Mouse (Mus musculus): ENCODE data around the gene Mvb12a.
A peak's percentile ranks its signal among the peaks of the same experiment; 100 is the strongest.
"Not testable (repeated sequence)": the region's sequence is repeated elsewhere in the genome, so short reads cannot be mapped to it uniquely, and the experiment has no call there.

The Mvb12a gene

GRCm38 (mm10) chr8:71542632-71543343, at the start of gene Mvb12a:
Mvb12a (plus strand) TSS chr8:71542922.
- DNase-seq (ENCODE audit: low spot score): peak; percentile 98

- peak; percentile 74 for DNase-seq (ENCODE audit: low spot score)
Measured at GRCm38 (mm10) chr8:71495039-71495438, 47.7 kb upstream of the Mvb12a start.

- no peak for DNase-seq (ENCODE audit: low spot score)
Measured at GRCm38 (mm10) chr8:71495811-71496210, 46.9 kb upstream of the Mvb12a start.

DNA sequence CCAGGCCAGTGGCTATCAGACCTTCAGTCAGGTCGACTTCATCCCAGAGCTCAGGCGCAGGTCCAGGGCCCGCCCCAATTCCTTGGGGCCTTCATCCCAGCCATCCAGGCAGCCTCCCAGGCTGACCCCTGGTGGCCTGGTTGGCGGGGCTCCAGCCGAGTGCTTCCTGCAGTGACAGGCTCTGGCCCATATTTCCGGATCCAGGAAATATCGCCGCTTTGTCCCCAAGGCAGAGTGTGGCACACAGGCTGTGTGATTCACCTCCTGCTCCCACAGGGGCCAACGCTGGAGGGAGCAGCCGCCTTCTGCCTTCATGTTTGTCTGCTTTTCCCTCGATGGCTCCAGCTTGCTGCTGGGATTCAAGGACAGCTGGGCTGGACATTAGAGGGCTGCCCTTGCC, 46.2 kb upstream of the Mvb12a start:
- peak; percentile 84 for DNase-seq (ENCODE audit: low spot score)

GRCm38 (mm10) chr8:71497077-71497645, 45.6 kb upstream of the Mvb12a start:
- DNase-seq (ENCODE audit: low spot score): no peak

- DNase-seq (ENCODE audit: low spot score): no peak
Measured at GRCm38 (mm10) chr8:71497881-71498501, 44.7 kb upstream of the Mvb12a start.

DNA sequence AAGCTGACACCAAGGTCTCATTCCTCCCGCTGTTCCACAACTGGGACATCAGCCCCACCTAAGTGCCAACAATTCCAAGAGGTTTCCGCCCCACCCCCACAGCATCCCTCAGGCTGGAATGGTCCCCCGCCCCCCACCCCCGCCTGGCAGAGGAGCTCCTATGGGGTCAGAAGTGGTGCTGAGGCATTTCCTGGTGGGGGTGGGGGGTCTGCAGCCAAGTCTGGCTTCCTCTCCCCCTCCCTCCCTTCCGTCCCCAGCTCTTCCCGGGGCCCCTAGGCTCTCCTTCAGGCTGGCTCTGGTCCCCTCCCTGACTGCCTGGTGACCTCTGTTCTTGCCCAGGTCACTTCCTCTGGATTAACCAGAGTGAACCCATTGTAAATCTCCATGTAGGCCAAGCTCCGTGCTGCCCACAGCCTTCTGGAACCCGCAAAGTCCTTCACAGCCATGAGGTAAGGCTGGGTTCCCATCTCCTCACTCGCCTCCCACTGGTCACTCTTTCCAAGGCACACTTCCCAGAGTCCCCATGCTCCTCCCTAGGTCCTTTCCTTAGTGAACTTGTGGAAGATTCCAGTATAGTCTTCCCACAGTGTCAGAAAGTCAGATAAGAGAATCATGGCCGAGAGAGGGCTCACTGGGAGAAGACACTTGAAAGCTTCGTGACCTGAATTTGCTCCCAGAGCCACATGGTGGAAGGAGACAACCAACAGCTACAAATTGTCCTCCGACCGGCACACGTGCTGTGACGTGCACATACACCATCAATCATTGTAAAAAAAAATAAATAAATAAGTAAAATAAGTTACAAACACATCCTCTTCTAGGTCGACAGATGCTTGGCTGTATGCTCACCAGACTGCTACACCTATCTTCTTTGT, 43.7 kb upstream of the Mvb12a start:
- DNase-seq (ENCODE audit: low spot score): no peak

- DNase-seq (ENCODE audit: low spot score): no peak
Measured at GRCm38 (mm10) chr8:71504349-71504748, 38.4 kb upstream of the Mvb12a start.

- DNase-seq (ENCODE audit: low spot score): no peak
Measured at GRCm38 (mm10) chr8:71505326-71505725, 37.4 kb upstream of the Mvb12a start.

GRCm38 (mm10) chr8:71505979-71506378, 36.7 kb upstream of the Mvb12a start:
- peak; percentile 65 for DNase-seq (ENCODE audit: low spot score)

DNA sequence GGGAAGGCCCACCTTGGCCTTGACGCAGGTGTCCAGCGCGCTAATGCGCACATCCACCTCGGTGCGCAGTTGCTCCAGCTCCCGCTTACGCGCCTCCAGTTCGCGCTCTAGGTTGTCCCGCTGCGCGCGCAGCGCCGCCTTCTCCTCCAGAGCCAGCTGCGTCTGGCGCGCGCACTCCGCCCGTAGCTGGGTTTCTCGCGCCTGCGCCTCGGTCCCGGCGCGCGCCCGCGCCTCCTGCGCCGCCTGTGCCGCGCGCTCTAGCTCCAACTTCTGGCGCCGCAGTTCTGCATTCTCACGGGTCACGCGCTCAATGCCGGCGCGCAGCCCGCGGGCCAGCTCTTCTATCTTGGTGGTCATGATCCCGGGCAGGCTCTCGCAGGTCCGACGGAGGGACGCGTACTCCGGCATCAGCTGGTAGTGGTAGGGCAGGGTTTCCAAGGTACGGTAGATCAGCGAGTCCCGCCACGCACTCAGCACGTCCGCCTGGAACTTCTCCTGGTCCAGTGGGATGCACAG, 35.1 kb upstream of the Mvb12a start:
- DNase-seq (ENCODE audit: low spot score): peak; percentile 67

GRCm38 (mm10) chr8:71509316-71509715, 33.4 kb upstream of the Mvb12a start:
- DNase-seq (ENCODE audit: low spot score): no peak

- no peak for DNase-seq (ENCODE audit: low spot score)
Measured at GRCm38 (mm10) chr8:71511644-71512043, 31.1 kb upstream of the Mvb12a start, which contains the start of gene Plvap. Plvap (minus strand) TSS chr8:71511752.

GRCm38 (mm10) chr8:71513018-71513754, 29.5 kb upstream of the Mvb12a start:
- DNase-seq (ENCODE audit: low spot score): no peak

DNA sequence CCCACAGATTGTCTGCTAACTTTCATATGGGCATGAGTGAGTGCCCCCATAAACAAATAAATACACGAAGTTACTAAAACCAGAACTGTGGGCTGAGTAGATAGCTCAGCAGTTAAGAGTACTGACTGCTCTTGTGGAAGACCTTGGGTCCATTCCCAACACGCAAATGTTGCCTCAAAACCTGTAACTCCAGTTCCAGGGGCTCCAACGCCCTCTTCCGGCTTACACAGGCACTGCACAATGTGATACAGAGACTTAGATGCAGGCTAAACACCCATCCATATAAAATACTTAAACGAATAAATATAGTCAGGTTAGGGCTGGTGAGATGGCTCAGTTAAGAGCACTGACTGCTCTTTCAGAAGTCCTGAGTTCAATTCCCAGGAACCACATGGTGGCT, 27.7 kb upstream of the Mvb12a start:
- no peak for DNase-seq (ENCODE audit: low spot score)

DNA sequence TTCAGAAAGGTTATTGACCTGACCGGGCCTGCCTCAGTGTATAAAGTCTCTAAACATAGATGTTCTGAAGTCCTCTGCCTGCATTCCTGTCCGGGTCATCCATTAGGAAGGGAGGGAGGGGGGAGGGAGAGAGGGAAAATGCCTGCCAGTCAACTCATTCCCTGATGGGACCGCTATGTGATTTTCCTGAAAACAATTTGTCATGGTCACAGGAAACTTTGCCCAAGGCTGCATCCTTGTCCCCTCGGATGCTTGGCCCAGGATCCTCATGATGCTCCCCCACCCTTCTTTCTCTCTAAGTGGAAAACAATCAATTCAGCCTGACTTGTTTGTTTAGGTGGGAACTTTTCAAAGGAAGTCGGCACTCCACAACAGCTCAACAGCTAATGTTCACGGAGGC, 25.9 kb upstream of the Mvb12a start:
- no peak for DNase-seq (ENCODE audit: low spot score)

GRCm38 (mm10) chr8:71519037-71519825, 23.5 kb upstream of the Mvb12a start:
- DNase-seq (ENCODE audit: low spot score): not testable (repeated sequence)

GRCm38 (mm10) chr8:71521634-71522033, 21.1 kb upstream of the Mvb12a start:
- peak; percentile 87 for DNase-seq (ENCODE audit: low spot score)

DNA sequence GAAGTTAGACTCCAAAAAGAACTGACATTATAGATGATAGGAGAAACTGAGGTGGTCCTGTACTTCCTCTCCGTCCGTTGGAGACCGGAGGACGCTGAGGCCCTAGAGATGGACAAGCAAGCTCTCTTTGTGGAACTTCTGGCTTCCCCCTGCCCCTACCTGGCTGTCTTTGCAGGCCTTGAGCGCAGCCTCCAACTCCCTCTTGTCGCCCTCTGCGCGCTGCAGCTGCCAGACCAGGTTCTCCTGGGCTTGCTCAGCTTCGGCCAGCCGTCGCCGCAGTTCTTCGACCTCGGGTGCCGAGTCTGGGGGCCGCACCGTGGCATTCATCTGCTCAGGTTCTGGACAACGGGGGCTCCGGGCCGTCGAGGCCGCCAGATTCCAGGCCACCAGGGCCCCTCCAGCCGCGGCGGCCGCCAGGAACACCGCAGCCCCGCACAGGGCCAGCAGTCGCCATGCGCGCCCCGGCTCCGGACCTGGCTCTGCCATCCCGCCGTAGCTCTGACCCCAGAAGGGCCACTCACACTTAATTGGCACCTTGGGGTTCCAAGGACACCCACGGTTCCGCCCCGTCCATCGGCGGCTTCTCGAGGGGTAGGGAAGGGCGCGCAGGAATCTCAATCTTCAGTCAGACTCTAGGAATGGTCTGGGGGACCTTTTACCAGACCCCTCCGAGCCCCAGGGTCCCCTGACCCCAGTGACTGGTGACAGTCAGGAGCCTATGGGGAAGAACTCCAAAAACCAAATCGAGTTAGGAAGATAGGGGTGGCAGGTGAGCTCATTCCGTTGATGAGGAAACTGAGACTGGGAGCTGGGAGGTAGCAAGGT, 17.3 kb upstream of the Mvb12a start, which contains the start of gene Ccdc194:
TSS of gene Ccdc194 (minus strand) at position 486 of the 825 bp plus-strand sequence.
- no peak for DNase-seq (ENCODE audit: low spot score)

DNA sequence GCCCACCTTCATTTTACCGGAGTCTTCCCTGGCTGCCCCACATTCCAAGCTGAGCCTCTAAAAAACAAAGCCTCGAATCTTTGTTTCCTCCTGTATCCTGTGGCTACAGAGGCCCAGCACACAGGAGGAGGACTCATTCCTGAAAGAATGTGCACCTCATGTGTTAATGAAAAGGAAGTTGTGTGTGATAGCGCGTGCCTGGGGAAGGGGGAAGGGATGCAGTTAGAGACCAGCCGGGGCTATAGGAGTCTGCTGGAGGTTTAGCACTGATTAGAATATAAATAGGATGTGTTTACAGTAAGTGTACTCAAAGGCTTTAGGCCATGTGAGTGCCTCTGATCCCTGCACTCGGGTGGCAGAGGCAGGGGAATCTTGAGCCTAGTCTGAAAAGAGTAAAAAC, 16.4 kb upstream of the Mvb12a start:
- DNase-seq (ENCODE audit: low spot score): no peak

Measured in ovary, adult 18-20 months (tissue).